8 mouse cellular contexts compared by ENCODE assay signal in the genomic region with DNA sequence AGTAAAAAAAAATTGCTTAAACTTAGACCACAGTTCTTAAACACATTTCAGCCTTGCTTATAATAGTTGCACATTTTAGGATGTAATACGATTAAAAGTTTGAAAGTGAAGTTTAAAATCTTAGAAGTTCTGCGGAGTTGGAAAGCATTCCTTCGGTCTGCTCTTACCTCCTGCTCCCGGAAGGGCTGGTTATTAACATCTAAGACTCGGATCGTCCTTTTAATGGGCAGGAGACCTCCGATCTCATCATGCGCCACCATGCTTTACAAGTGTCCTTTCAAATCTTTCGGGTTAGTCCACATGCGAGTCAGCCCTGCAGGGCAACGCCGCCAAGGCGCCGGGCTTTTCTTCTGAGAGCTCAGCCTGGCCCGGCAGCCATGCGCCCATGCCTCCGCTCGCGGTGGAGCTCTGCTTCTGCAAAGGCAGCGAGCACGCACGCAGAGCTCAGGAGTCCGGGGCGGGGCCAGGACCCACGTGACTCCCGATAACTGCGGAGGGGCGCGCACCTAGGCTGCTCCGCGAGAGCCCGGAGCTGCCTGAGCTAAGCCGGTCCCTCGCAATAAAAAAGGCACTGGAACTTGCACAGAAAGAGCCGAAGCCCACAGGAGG. TPM values are rescaled to one million over a fixed set of nuclear protein-coding genes. Genes with fewer than 3 reads are reported as not detected.
DNase-seq lines count a peak whose midpoint lies in the region; ATAC-seq and TF ChIP-seq lines count a peak whose summit lies in the region.

No protein-coding gene starts in this region.

- POLR2A ChIA-PET in Patski (lab: Charles Lee) = interaction anchor here (1.0 to 1.5 kb wide), 6 partner anchors 122 to 227 kb away, joined by 3 to 7 read pairs (median 5); no protein-coding TSS in a partner anchor

- in situ Hi-C loops in Patski (cut with MboI; ENCODE audit: low pct_unique_long_range_greater_than_20kb) = no loop called here

- TF ChIP-seq CTCF in Patski (IDR thresholded peaks at IDR 0.05) = no peak

- H3K4me2 ChIP-seq in hindbrain, embryonic 12.5 days (replicated peaks) = peak overlapping the region; percentile 72

- no peaks in the 10 kb centered on the region for H3K27me3 ChIP-seq in Patski
- H3K27me3 ChIP-seq in hindbrain, embryonic 12.5 days = no peaks in the 10 kb centered on the region

- CTCF ChIA-PET in Patski (lab: Charles Lee) = interaction anchor here (1.2 to 4.6 kb wide), 6 partner anchors 12 to 228 kb away, joined by 3 to 43 read pairs (median 3); no protein-coding TSS in a partner anchor

- H3K36me3 ChIP-seq in hindbrain, embryonic 12.5 days = peaks cover 4% of the 10 kb centered on the region

- WGBS in hindbrain, embryonic 12.5 days = under 1% methylated on average over 35 of the region's 35 CpGs

- H3K9ac ChIP-seq in hindbrain, embryonic 12.5 days = peak overlapping the region; percentile 72

- H3K27ac ChIP-seq in hindbrain, embryonic 12.5 days = peak overlapping the region; percentile 30

- no peak for DNase-seq in Patski (ENCODE audit: low read depth, low spot score)
- peak; percentile 89 to 93 for DNase-seq in cerebellum, postnatal 10 days
- peak; percentile 71 to 82 for DNase-seq in frontal cortex, postnatal 10 days (ENCODE audit: low spot score in 2 of 2)
- peak; percentile 75 to 79 for DNase-seq in layer of hippocampus, postnatal 14 days (ENCODE audit: low spot score in 2 of 2)
- DNase-seq in lung, postnatal 10 days = peak; percentile 95
- peak; percentile 81 for DNase-seq in ovary, postnatal 14 days (ENCODE audit: low spot score)
- DNase-seq in thymus, postnatal 10 days (ENCODE audit: low spot score in 2 of 2) = peak; percentile 91

- no peaks in the 10 kb centered on the region for H3K9me3 ChIP-seq in hindbrain, embryonic 12.5 days (replicated peaks)

- peak; percentile 89 for ATAC-seq in Patski
- peak; percentile 97 for ATAC-seq in hindbrain, embryonic 12.5 days (ENCODE audit: low FRiP score)

- H3K4me3 ChIP-seq in hindbrain, embryonic 12.5 days = peak overlapping the region; percentile 50

- H3K4me1 ChIP-seq in hindbrain, embryonic 12.5 days = no peaks in the 10 kb centered on the region

RNA-seq across cellular contexts. Expression of a gene that starts 24.8 kb away (rescaled TPM):
- 319 TPM for polyA plus RNA-seq in Patski (2021)
- 38.0 and 56.8 TPM in 2 replicates for polyA plus RNA-seq in hindbrain, embryonic 12.5 days (2016; fragmentation: Nextera tagmentation; extraction: Ambion mirVana)
- total RNA-seq in layer of hippocampus, postnatal 14 days (2021) = 10 to 100 TPM; 24.1 to 28.6 TPM

RNA-seq across cellular contexts. Expression of a gene that starts 24.8 kb away (rescaled TPM):
- polyA plus RNA-seq in Patski (2021) = not detected
- not detected in 2 replicates for polyA plus RNA-seq in hindbrain, embryonic 12.5 days (2016; fragmentation: Nextera tagmentation; extraction: Ambion mirVana)
- not detected for total RNA-seq in layer of hippocampus, postnatal 14 days (2021)

RNA-seq across cellular contexts. Expression of a gene that starts 39.3 kb away (rescaled TPM):
- not detected for polyA plus RNA-seq in Patski (2021)
- polyA plus RNA-seq in hindbrain, embryonic 12.5 days (2016; fragmentation: Nextera tagmentation; extraction: Ambion mirVana) = not detected in 2 replicates
- total RNA-seq in layer of hippocampus, postnatal 14 days (2021) = not detected

RNA-seq across cellular contexts. Expression of a gene that starts 51.9 kb away (rescaled TPM):
- polyA plus RNA-seq in Patski (2021) = not detected
- not detected in 2 replicates for polyA plus RNA-seq in hindbrain, embryonic 12.5 days (2016; fragmentation: Nextera tagmentation; extraction: Ambion mirVana)
- total RNA-seq in layer of hippocampus, postnatal 14 days (2021) = not detected

RNA-seq across cellular contexts. Expression of a gene that starts 55.7 kb away (rescaled TPM):
- polyA plus RNA-seq in Patski (2021) = not detected
- polyA plus RNA-seq in hindbrain, embryonic 12.5 days (2016; fragmentation: Nextera tagmentation; extraction: Ambion mirVana) = not detected in 2 replicates
- not detected for total RNA-seq in layer of hippocampus, postnatal 14 days (2021)
